Mouse (Mus musculus) testis, adult 2 months (tissue): ENCODE measurements around the gene Rap1gap2. TPM values are rescaled to one million over a fixed set of nuclear protein-coding genes. Genes with fewer than 3 reads are reported as not detected.

Source experiments
- H3K27ac ChIP-seq: fragments of 200-500 bp; 2 replicates; pipeline ENCODE4 v1.5.1; 2012; ENCODE audit warnings: low read depth, low read length; ENCODE audit not compliant: control insufficient read depth, insufficient read depth
- H3K27me3 ChIP-seq: fragments of 200-500 bp; 2 replicates; pipeline ENCODE4 v1.6.1; 2012; ENCODE audit warnings: mild to moderate bottlenecking, low read length, moderate library complexity; ENCODE audit not compliant: control insufficient read depth, insufficient read depth
- H3K36me3 ChIP-seq: fragments of 200-500 bp; 2 replicates; pipeline ENCODE4 v1.6.1; 2012; ENCODE audit warnings: mild to moderate bottlenecking, low read length; ENCODE audit not compliant: control insufficient read depth, insufficient read depth
- H3K4me1 ChIP-seq: fragments of 200-500 bp; 2 replicates; pipeline ENCODE4 v1.6.1; 2012; ENCODE audit warnings: low read length; ENCODE audit not compliant: control insufficient read depth, insufficient read depth
- H3K4me3 ChIP-seq: fragments of 200-500 bp; 2 replicates; pipeline ENCODE4 v1.5.1; 2012; ENCODE audit warnings: low read depth, mild to moderate bottlenecking, low read length, moderate library complexity, mixed read lengths; ENCODE audit not compliant: control insufficient read depth
- CTCF ChIP-seq: fragments of 200-500 bp; IDR thresholded peaks from 2 replicates; pipeline ENCODE4 v1.5.1; 2012; ENCODE audit warnings: low read depth, mild to moderate bottlenecking, inconsistent platforms, low read length, moderate library complexity; ENCODE audit not compliant: control insufficient read depth, insufficient read depth, insufficient replicate concordance
- POLR2A ChIP-seq: fragments of 200-500 bp; IDR thresholded peaks from 2 replicates; pipeline ENCODE4 v1.6.1; 2012; ENCODE audit warnings: low read depth, mild to moderate bottlenecking, inconsistent platforms, low read length, moderate library complexity; ENCODE audit not compliant: control insufficient read depth
- polyA plus RNA-seq: library from polyadenylated mRNA; depleted of rRNA; stranded (reverse); fragments of >200 nt; gene quantifications from 2 replicates; pipeline ENCODE4 v1.2.3, GENCODE M21; 2012

Rap1gap2 gene
- polyA plus RNA-seq, 1 experiment: 3.4 TPM

GRCm38 (mm10) chr11:74414112-74414511 is 196.6 kb downstream of the Rap1gap2 start:
- Histone ChIP-seq H3K27me3 (no peaks in the 10 kb centered on the region), H3K27ac (no peak overlapping the region), H3K36me3 (no peaks in the 10 kb centered on the region), H3K4me1 (no peaks in the 10 kb centered on the region), H3K4me3 (no peak overlapping the region)
- TF ChIP-seq CTCF (no peak), POLR2A (no peak)

- Histone ChIP-seq H3K36me3 (no peaks in the 10 kb centered on the region), H3K4me1 (no peaks in the 10 kb centered on the region), H3K4me3 (no peak overlapping the region), H3K27me3 (no peaks in the 10 kb centered on the region), H3K27ac (no peak overlapping the region)
- no peak for TF ChIP-seq POLR2A
- no peak for TF ChIP-seq CTCF
Measured at GRCm38 (mm10) chr11:74413449-74413972, 197.2 kb downstream of the Rap1gap2 start.

DNA sequence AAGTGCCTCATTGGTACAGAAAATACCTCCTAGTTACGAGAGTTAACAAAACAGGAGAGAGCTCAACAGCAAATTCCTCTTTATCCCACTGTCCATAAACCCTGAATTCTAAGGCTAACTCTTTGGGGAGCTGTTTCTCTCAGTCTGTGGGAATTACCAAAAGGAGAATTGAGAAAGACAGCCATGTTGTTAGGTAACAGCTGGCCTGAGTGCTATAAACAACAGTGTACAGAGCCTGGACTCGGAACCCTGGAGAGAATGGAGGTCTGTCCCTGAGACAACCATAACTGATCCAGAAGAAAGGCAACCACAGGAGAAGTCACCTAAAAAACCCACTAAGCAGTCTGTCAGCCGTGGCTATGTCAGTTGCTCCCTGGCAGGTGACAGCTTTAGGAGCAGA is 198.3 kb downstream of the Rap1gap2 start:
- Histone ChIP-seq H3K27ac (no peak overlapping the region), H3K4me3 (no peak overlapping the region), H3K36me3 (no peaks in the 10 kb centered on the region), H3K27me3 (no peaks in the 10 kb centered on the region), H3K4me1 (no peaks in the 10 kb centered on the region)
- TF ChIP-seq POLR2A: no peak
- TF ChIP-seq CTCF: no peak

DNA sequence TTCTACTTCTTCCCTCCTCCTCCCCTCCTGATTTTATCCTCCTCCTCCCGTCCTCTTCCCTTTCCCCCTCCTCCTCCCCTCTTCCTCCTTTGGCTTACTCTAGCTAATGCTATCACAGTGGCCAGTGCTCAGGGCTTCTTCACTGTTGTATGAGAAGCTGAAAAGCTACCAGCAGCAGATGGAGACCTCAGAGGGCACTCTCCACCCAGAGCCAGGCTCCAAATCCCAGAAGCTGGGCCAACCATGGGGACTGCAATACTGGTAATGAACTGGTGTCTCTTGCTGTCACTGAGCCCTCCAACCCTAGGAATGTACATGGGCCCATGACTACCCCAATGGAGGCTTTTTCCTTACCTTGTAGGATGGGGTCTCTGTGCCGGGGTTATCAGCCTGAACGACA is 198.8 kb downstream of the Rap1gap2 start:
- no peaks in the 10 kb centered on the region for H3K27me3 ChIP-seq
- no peak overlapping the region for H3K4me3 ChIP-seq
- no peak overlapping the region for H3K27ac ChIP-seq
- TF ChIP-seq CTCF: no peak
- no peak for TF ChIP-seq POLR2A
- no peaks in the 10 kb centered on the region for H3K36me3 ChIP-seq
- H3K4me1 ChIP-seq: no peaks in the 10 kb centered on the region

DNA sequence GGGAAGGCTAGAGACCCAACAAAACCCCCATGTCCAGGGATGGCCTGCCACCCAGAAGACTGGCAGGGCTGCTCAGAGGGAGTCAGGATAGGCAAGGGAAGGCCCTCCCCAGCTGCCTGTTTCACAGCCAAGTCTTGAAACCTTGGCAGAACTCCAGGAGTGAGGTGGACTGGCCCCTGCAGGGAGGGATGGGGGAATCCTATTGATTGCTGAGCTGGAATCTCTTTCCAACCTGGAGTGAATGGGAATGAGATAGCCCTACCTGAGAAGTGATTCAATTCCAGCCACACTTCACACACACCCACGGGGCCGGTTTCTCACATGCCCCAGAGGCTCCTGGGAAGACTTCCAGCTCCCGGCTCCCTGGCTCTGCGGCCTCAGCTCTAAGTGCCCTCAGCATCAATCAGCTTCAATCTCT is 200.9 kb downstream of the Rap1gap2 start:
- Histone ChIP-seq H3K27ac (no peak overlapping the region), H3K27me3 (no peaks in the 10 kb centered on the region), H3K4me1 (no peaks in the 10 kb centered on the region), H3K36me3 (no peaks in the 10 kb centered on the region), H3K4me3 (no peak overlapping the region)
- TF ChIP-seq CTCF (no peak), POLR2A (no peak)

- TF ChIP-seq POLR2A: no peak
- TF ChIP-seq CTCF: no peak
- H3K27me3 ChIP-seq: no peaks in the 10 kb centered on the region
- H3K4me1 ChIP-seq: no peaks in the 10 kb centered on the region
- no peak overlapping the region for H3K4me3 ChIP-seq
- H3K27ac ChIP-seq: no peak overlapping the region
- H3K36me3 ChIP-seq: no peaks in the 10 kb centered on the region
Measured at GRCm38 (mm10) chr11:74409447-74409754, 201.3 kb downstream of the Rap1gap2 start.

DNA sequence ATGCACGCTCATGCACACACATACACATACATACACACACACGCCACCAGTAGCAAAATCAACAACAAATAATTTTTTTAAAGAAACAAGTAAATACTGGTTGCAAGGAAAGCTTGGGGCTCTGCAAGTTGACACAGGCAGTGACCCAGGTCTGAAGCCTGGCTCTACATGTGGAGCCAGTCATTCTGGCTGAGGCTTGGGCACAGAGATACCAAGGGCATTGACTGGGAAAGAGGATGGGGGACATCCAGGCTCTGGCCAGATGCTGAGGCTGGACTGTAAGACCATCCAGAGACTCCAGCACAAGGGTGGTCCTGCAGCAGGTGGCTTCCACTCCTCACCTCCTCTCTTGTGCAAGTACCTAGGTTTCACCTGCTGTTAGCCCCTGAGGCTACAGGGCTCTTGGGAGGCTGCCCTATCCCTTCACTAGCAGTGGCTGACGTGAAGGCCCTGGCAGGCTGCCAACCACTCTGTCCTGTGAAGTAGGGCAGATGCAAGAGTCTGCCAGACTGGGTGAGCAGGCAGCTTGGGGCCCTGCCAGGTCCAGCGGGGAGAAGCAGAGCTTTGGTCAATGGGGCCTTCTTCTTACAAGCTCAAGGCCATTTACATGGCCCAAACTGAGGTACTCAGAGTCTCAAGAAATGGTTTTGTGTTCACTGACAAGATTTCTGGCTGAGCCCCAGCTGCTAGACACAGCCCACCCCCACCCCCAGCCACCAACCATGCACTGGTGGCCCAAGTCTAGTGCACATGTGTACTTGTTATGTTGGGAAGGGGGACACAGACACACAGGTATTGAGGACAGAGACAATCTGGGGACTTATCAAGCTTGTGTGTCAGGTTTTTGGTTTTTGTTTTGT is 201.9 kb downstream of the Rap1gap2 start:
- Histone ChIP-seq H3K27me3 (no peaks in the 10 kb centered on the region), H3K4me3 (no peak overlapping the region), H3K4me1 (no peaks in the 10 kb centered on the region), H3K27ac (no peak overlapping the region), H3K36me3 (no peaks in the 10 kb centered on the region)
- TF ChIP-seq POLR2A (no peak), CTCF (no peak)

DNA sequence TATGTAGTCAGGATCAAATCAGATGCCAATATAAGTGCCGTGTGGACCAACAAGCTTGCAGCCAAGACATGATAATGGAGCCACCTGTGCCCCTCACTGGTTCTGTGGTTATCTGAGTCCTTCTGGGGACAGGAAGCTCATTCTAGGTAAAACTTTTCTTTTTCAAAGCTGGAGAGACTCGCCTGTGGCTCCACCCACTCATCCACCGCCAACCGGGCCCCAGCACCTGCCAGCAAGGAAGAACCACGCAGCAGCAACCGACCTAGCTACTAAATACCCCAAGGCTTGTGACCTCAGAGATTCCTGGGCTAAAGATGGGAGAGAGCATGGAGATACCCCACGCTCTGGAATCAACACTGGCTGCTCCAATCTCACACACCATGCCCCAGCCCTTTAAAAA is 205.5 kb downstream of the Rap1gap2 start:
- Histone ChIP-seq H3K27ac (no peak overlapping the region), H3K36me3 (no peaks in the 10 kb centered on the region), H3K4me3 (no peak overlapping the region), H3K4me1 (peaks cover 4% of the 10 kb centered on the region; the same call in 1 of the 2 replicates), H3K27me3 (no peaks in the 10 kb centered on the region)
- TF ChIP-seq POLR2A: no peak
- TF ChIP-seq CTCF: no peak
